Mouse (Mus musculus) lung, postnatal 0 days (tissue): Measurements from ENCODE around the gene Rab20.
A peak's percentile ranks its signal among the peaks of the same experiment; 100 is the strongest.

Experiments
- CTCF ChIP-seq: IDR thresholded peaks from 2 replicates; pipeline ENCODE4 v1.5.1; 2016; ENCODE audit warnings: antibody characterized with exemption, mild to moderate bottlenecking
- EP300 ChIP-seq: IDR thresholded peaks from 2 replicates; pipeline ENCODE4 v1.6.1; 2016; ENCODE audit warnings: antibody characterized with exemption, mild to moderate bottlenecking, control low read depth

DNA sequence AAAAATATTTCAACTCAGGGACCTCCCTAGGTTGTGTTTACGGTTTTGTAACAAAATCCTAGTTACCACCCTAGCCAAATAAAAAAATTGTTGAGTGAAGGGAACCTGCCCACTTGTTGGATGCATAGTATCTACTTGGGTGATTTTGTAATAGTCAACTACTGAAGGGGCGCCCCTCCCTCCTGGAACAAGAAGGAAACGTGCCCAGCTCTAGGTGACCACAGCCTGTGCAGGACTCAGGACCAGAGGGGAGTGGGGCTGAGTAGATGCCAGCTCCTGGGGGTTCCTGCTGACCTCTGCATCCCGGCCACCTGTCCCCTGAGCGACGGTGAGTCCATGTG is 39.5 kb upstream of the Rab20 start:
- TF ChIP-seq CTCF (no peak), EP300 (peak; percentile 63; the same call in 1 of the 2 replicates)
